Mouse (Mus musculus): ENCODE data around the gene Gm11032. TPM values are rescaled to one million over a fixed set of nuclear protein-coding genes. Genes with fewer than 3 reads are reported as not detected.
"Not testable (repeated sequence)": the region's sequence is repeated elsewhere in the genome, so short reads cannot be mapped to it uniquely, and the experiment has no call there.

Gm11032 gene
- total RNA-seq (2021): not detected

DNA sequence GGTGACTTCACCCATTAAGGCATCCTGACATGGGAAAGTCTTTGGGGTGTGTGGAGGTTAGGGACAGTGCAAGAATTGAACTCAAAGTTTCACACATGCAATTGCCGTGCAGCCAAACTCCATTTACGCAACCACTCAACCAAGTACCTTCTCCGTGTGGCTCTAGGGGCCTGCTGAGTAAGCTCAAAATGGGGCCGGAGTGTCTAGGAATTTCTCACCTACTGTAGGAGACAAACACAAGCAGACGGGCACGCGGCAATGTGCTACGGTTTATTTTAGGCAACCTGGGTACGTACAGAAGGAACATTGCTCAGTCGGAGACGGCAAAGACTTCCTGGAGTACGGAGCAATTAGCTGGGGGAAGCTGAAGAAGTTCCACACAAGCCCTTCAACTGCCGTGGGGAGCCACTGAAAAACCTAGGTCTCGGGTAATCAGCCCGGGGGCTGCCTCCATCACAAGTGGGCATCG, at the start of gene Gm11032:
TSS of gene Gm11032 (plus strand) at position 51 of the 469 bp plus-strand sequence.
- no peak for DNase-seq (ENCODE audit: extremely low spot score in 1 of 2, low spot score in 1 of 2)

DNA sequence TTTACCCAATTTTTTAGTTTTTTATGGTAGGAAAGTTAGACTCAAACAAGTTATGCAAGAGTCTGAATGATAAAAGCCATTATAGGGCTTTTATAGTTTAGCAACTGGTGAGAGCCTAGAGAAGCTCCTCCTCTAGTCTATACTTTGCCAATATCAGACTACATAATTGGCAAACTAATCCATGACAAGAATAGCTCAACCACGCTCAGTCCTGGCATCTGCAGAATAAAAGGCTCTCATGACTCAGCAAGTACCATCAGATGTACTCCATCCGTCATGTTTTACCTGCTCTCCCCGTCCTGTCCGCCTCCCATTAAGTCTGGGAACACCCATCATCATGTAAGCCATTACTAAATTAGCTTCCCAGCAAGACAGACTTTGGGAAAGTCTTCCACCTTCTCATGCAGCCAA, 48.4 kb upstream of the Gm11032 start:
- peak; percentile 13 to 15 for DNase-seq (ENCODE audit: extremely low spot score in 1 of 2, low spot score in 1 of 2)

DNA sequence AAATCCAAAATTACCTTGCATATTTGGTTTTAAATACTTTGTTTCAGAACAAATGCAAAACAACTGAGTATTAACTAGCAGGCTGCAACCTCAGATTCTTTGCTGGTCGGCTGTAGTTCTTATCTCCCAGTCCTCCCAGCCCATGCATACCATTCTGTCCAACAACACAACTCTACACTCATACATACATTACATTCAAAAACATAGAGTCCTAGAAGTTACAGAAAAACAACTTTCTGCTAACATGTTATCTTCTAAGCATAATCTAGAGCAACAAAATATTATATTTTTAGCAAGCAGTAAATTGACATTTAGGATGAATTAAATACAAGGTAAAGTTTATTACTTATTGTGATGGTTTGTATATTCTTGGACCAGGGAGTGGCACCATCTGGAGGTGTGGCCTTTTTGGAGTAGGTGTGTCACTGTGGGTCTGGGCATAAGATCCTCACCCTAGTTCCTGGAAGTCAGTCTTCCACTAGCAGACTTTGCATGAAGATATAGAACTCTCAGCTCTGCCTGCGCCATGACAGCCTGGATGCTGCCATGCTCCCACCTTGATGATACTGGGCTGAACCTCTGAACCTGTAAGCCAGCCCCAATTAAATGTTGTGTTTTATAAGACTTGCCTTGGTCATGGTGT, 43.7 kb upstream of the Gm11032 start:
- DNase-seq (ENCODE audit: extremely low spot score in 1 of 2, low spot score in 1 of 2): not testable (repeated sequence)

DNA sequence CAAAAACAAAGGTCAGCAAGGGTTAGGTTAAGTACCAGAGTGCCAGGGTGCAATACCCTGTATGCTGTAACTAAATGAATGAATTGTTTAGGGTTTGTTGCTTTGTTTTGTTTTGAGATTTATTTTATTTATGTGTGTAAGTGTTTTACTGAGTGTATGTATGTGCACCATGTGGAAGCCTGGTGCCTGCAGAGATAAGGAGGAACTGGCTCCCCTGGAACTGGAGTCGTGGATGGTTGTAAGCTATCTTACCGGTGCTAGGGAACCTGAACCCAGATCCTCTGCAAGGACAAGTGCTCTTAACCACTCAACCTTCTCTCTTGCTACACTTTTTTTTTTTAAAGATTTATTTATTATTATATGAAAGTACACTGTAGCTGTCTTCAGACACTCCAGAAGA, 42.8 kb upstream of the Gm11032 start:
- DNase-seq (ENCODE audit: extremely low spot score in 1 of 2, low spot score in 1 of 2): no peak

DNA sequence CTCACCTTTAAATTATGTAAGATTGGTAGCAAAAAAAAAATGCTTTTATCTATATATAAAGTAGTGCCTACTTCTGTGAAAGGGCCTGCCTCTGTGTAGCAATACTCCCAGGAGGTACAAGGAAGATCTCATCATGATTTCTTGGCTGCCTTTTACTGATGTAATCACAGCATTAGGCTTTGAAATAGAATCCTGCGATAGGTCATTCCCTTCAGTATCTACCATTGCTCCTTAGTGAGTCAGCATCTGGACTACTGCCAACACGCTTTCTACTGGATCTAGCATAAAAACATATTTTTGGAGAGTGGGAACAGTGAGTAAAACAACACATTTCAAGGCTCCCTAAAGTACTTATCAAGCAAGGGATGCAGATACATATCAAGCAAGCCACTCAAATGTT, 41.2 kb upstream of the Gm11032 start:
- peak in 1 of 2 experiments; percentile 37 for DNase-seq (ENCODE audit: extremely low spot score in 1 of 2, low spot score in 1 of 2)

DNA sequence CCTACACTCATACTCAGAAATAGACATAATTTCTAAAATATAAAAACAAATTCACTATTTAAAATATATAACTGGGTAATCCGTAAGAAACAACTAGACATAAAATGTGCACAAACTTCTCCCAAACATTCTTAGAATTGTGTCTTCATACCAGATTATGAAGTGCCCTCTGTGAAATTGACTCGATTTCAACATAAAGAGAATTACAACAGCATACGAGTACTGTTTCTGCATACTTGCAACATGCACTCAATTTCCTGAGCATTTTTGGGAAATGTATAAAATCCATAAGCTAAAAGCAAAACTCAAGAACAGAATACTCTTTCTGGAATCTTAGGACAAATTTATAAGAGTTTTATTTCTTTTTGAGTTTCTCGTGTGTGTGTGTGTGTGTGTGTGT, 28.1 kb upstream of the Gm11032 start:
- no peak for DNase-seq (ENCODE audit: extremely low spot score in 1 of 2, low spot score in 1 of 2)

DNA sequence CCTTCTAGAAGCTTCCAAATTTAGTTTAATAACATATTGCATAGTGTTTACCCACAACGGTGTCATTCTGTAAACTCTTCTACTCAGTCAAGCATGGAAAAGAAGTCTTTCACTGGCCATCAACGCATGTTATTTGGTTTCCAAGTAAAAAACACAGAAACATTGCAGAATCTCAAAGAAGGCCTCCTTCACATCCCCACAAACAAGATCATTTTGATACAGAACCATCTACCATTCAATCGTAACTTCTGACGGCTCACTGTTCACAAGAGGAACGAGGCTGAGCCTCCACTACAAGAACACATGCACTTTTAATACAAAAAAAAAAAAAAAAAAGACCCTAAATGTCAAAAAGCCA, 26.4 kb upstream of the Gm11032 start:
- no peak for DNase-seq (ENCODE audit: extremely low spot score in 1 of 2, low spot score in 1 of 2)

DNA sequence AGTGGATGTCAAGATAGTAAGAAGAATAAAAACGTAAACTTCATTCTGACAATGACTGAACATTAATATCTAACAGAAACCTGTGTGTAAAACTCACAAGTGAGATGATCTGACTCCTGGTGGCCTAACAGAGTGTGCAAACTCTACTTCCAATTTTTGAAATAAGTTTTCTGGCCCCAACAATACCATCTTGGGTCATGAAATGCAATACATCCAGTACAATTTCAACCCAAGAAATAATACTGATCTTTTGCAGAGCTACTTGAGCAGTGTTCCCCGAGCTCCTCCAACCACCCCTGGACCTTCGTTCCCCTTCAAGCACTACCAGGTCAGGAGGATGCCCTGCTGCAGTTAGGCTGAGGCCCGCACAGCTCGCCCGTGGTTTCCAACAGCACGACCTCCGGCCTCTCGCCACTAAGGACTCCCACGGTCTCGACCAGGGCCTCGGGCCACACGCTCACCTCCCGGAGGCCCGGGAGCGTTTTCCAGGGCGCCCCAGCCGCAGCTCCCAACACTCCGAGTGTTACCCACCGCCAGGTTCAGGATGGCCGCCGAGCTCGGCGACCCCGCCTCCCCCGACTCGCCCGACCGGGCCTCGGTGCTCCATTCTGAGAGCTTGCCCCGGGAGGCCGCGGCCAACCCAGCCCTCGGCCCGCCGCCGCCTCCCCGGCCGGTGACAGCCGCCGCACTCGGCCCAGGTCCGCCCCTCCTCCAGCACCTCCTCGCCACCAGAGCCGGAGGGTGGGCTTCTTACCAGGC, 25.8 kb upstream of the Gm11032 start:
- peak in 1 of 2 experiments; percentile 16 for DNase-seq (ENCODE audit: extremely low spot score in 1 of 2, low spot score in 1 of 2)

DNA sequence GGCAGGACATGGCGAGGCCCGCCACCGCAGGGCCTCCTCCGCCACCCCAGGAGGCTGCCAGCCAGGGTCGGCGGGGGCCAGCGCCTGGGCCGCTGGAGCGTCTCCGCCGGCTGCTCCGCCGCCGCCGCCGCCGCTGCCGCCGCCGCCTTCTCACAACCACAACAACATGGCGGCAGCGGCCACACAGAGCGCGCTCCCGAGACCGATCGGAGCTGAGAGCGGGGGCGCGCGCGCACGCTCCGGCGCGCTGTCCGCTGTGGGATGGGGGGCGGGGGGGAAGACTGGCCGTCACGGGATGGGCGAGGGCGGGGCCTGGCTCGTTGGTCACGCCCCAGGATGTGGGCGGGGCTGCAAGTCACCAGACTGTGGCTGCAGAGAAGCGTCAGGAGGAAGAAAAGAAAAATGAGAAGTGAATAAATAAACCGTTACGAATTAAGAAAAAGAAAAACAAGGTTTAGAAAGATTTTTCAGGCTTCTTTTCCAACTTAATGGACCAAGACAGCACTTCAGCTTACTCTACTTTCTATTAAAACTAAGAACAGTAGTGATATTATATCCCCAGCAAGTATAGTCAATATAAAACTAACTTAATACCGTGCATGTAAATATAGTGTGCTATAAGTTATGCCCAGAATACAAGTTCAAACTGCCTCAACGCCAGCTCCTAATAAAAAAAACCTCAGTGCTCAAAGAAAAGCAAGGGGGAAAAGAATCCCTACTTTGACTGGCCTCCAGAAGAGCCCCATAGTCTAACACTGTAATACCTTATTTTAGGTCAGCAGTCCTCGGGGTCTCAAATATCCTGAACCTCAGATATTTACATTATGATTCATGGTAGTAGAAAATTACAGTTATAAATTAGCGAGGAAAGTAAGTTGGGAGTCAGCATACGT, 25.0 kb upstream of the Gm11032 start, which contains the start of gene Mtmr3:
TSS of gene Mtmr3 (minus strand) at position 256 of the 893 bp plus-strand sequence.
- DNase-seq (ENCODE audit: extremely low spot score in 1 of 2, low spot score in 1 of 2): peak; percentile 75 to 83

DNA sequence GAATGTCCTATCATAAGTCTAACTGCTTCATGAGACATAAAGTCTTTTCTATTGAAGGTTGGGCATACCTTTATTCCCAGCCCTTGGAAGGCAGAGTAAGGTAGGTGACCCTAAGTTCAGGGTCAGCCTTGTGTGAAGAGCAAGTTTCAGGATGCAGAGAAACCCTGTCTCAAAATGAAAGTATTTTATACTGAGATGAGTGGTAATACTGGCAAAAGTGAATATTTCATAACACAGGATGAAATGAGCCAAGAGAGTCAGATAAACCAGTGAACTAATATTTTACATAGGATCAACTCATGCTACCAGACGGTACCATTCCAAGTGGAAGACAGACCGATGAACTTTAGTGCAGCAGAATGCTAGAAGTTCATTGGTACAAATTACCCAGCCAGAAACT, 21.5 kb upstream of the Gm11032 start:
- no peak for DNase-seq (ENCODE audit: extremely low spot score in 1 of 2, low spot score in 1 of 2)

DNA sequence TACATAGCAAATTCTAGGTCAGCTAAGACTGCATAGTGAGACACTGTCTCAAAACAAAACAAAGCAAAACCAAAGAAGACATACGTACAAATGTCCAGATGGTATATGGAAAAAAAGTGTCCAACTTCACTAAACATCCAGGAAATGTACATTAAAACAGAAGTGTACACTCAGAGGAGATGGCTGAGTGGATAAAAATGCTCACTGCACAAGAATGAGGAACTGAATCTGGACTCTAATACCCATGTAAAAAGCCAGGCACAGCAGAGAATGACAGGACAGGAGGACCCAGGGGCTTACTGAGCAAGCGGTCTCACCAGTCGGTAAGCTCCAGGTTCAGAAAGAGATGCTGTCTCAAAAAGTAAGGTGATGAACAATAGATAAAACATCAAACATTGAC, 20.0 kb upstream of the Gm11032 start:
- DNase-seq (ENCODE audit: extremely low spot score in 1 of 2, low spot score in 1 of 2): no peak

DNA sequence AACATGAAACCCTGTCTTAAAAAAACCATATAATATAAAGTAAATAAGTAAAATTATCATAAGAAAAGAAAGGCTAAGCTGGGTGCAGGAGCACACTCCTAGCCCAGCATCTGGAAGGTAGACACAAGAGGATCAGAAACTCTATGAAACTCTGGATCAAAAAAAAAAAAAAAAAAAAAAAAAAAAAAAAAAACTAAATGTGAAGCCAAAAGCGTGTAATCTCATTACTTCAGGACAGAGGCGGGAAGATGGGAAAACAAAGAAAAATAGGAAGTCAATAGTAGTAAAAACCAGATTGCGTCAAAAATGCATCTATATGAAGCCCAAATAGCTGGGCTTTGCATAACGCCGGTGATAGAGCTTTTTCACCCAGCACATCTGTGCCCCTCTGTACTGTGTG, 18.0 kb upstream of the Gm11032 start:
- DNase-seq (ENCODE audit: extremely low spot score in 1 of 2, low spot score in 1 of 2): no peak

DNA sequence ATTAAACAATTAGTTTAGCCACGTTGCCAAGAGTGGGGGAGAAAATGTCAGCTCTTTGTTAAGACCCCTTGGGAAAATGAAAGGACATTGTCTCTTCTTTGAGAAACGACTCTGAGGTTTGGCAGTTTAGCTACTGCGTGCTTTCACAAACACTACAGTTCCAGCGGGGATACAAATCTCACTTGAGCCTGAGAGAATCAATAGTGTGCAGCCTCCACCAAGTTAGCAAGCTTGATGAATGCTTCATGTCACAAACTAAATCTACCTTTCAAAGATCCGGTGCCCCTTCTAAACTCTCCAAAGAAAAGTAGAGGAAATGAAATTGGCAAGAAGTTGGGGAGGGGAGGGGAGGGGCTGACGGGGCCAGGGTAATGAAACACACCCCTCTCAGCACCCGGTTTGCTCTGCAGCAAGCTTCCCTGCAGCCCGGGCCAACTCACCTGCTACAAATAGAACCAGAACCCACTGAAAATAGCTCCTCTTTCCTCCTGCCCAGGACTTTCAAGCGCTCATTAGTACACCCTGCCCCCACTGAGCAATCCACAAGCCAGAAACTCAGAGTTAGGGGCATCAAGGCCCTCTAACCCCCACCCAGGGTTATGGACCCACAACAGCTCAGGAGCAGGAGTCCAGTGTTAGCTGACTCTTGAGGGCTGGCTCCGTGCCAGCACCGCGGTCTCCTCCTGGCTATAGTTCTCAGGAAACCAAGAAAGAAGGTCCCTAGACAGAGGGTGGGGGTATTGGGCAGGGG, 17.0 kb upstream of the Gm11032 start:
- DNase-seq (ENCODE audit: extremely low spot score in 1 of 2, low spot score in 1 of 2): peak in 1 of 2 experiments; percentile 10

DNA sequence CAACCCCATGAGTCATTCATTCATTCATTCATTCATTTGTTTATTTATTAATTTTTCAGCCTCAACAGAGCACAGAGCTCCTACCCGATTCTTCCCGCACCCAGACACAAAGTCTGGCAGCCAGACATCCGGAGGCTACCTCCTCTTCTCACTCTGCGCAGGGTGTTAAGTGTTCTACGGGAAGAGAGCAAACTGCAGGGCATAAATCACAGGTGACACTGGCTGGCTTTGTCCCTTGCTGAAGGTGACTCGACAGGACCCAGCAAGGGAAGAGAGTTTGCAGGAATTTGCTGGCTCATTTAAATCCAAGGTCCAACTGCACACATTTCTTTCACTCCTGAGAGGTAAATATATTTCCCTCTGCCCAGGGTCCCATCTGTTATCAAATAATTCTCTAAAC, 15.4 kb upstream of the Gm11032 start:
- no peak for DNase-seq (ENCODE audit: extremely low spot score in 1 of 2, low spot score in 1 of 2)

DNA sequence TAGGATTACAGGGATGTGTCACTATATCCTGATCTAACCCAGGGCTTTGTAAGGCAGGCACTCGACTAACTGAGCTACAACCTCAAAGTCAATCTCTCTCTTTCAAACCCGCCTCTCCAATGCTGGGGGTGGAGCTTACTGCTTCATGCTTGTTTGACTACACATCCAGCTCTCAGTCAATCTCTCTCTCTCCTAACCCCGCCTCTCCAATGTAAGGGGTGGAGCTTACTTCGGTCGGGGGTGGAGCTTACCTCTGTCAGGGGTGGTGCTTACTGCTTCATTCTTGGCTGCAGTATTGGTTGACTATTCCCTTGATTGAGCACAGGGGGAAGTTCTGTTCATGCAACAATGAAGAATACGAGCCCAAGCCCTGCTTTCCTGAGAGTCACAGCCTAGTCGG, 14.5 kb upstream of the Gm11032 start:
- DNase-seq (ENCODE audit: extremely low spot score in 1 of 2, low spot score in 1 of 2): no peak

DNA sequence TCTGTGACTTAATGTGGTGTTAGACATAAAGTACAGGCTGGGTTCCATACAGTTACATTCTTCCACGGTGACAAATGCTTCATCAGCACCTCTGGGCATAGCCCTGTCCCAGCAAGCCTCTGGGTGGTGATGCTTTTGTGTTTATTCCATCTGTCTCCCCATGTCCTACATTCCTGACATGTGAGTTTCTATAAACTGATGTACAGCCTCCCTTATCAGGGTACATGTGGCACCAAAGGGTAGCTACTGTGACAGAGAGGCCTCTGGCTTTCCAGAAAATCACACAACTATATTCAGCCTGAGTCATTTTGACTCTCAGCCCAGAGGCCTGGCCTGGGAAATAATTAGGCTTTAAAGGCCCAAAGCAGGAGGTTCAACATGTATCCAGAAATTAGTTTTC, 13.3 kb upstream of the Gm11032 start:
- no peak for DNase-seq (ENCODE audit: extremely low spot score in 1 of 2, low spot score in 1 of 2)

DNA sequence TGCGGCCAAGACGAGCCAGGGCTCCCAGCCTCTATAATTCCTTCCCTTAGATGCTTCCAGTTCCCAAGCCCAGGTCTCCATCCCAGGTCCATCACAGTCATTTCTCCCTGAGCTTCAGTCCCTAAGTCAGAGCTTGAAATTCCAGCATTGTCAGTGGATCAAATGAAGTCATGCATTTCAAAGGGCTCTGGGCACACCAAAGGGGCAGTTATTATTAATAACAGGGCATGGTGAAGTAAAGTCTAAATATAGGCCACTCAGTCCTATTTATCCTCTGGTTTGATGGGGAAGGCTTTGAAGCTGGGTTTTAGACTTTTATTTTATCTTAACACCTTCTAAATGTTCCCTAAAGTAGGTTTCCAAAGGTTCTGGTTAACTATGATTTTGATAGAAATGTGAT, 8.0 kb upstream of the Gm11032 start:
- no peak for DNase-seq (ENCODE audit: extremely low spot score in 1 of 2, low spot score in 1 of 2)

DNA sequence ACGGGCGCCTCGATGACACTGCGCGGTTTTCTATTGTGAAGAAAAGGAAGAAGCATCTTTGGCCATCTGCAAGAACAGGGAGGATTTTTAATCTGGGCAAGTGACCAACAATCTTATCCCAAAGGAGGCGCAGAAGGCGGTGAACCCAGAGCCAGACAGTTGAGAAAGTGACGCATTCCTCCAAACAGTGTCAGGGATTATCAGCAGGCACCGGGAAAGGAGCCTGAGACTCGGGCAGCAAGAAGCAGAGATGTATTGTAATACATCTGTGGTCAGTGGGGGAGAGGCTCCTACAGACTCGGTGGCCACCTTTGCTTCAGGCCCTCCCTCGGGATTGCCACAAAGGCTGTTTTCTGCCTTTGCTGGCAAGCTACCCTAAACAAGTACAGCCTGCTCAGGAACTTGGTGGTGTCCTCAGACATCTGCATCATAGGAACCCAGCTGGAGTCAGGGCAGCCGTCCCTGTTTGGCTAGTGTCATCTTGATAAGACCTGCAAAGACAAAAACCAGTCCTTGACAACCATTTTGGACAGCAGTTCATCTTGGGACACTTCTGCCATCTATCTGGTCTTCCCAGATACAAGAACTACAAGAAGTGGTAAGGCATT, 738 bp downstream of the Gm11032 start:
- no peak for DNase-seq (ENCODE audit: extremely low spot score in 1 of 2, low spot score in 1 of 2)

DNA sequence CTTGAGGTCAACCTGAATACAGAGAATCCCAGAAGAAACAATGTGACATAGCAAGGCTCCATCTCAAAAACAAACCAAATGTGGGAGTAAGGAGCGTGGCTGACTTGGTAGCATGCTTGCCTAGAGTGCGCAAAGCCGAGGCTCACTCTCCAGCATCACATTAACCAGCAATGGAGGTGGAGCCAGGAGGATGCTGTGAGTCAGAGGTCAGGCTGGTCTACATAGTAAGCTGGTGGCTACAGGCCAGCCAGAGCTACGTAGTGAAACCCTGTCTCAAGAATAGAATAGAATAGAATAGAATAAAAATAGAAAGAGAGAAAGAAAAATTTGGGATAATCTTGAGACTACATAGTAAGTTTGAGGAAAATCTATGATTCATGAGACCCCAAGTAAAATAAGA, 2.0 kb downstream of the Gm11032 start:
- DNase-seq (ENCODE audit: extremely low spot score in 1 of 2, low spot score in 1 of 2): no peak

DNA sequence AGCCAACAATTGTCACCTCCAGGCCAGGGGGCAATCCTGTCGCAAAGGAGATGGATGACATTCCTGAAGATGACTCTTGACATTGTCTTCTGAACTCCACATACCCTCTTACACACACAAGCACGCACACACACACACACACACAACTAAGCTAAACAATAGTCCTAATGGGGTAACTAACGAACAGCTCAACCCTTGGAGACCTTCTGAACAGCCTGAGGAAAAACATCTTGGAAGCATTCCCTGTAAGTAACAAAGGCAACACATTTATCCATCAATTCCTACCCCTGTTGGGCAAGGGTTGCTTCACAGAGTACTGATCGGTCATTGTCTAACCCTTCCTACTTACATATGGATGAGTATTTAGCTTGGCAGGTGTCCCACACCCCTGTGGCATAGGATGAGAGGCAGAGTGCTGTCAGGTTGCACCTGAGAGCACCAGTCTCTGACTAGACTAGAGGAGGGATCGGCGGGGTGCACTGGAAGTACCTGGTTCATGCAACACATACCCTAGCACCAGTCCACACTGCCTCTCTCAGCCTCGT, 2.6 kb downstream of the Gm11032 start:
- no peak for DNase-seq (ENCODE audit: extremely low spot score in 1 of 2, low spot score in 1 of 2)
